In genomic region chr12:86128122-86128521, GRCm38 (mm10) we compare ENCODE assay signal across 16 mouse cellular contexts. TPM values are rescaled to one million over a fixed set of nuclear protein-coding genes. Genes with fewer than 3 reads are reported as not detected.
DNase-seq lines count a peak whose midpoint lies in the region; ATAC-seq and TF ChIP-seq lines count a peak whose summit lies in the region.
"Had no signal": no experiment of that assay in that cellular context is flagged by ENCODE, and none has a peak within 500 bp of the region (broad histone marks: within the 10 kb centered on the region; RNA-seq: fewer than 3 reads in every experiment).

No protein-coding gene starts in this region.

- no peaks in the 10 kb centered on the region for H3K36me3 ChIP-seq in heart, embryonic 12.5 days
- no peaks in the 10 kb centered on the region for H3K36me3 ChIP-seq in limb, embryonic 10.5 days
- no peaks in the 10 kb centered on the region for H3K36me3 ChIP-seq in hindbrain, postnatal 0 days (ENCODE audit: insufficient read depth, low read length)
- H3K36me3 ChIP-seq: midbrain, embryonic 13.5 days had no signal

- no peaks in the 10 kb centered on the region for H3K9me3 ChIP-seq in heart, embryonic 12.5 days (replicated peaks)
- H3K9me3 ChIP-seq in limb, embryonic 10.5 days (replicated peaks), result no peaks in the 10 kb centered on the region
- no peaks in the 10 kb centered on the region for H3K9me3 ChIP-seq in hindbrain, postnatal 0 days (ENCODE audit: low read length)
- H3K9me3 ChIP-seq: forebrain, embryonic 13.5 days; midbrain, embryonic 13.5 days had no signal

- H3K4me1 ChIP-seq in heart, embryonic 12.5 days (replicated peaks), result peaks cover 8% of the 10 kb centered on the region
- H3K4me1 ChIP-seq in limb, embryonic 10.5 days, result peaks cover 23% of the 10 kb centered on the region
- H3K4me1 ChIP-seq in hindbrain, postnatal 0 days (ENCODE audit: insufficient read depth, low read length), result no peaks in the 10 kb centered on the region
- H3K4me1 ChIP-seq: midbrain, embryonic 13.5 days had no signal

- intact Hi-C loops in heart, postnatal 10 days (cut with DNase I), result no loop called here

- no peak overlapping the region for H3K4me3 ChIP-seq in heart, embryonic 12.5 days
- no peak overlapping the region for H3K4me3 ChIP-seq in limb, embryonic 10.5 days
- no peak overlapping the region for H3K4me3 ChIP-seq in hindbrain, postnatal 0 days (ENCODE audit: low read length)
- H3K4me3 ChIP-seq: forebrain, embryonic 13.5 days; left cerebral cortex, adult 2 months; midbrain, embryonic 13.5 days had no signal

- no peaks in the 10 kb centered on the region for H3K27me3 ChIP-seq in heart, embryonic 12.5 days (replicated peaks)
- no peaks in the 10 kb centered on the region for H3K27me3 ChIP-seq in limb, embryonic 10.5 days (ENCODE audit: low read depth, poor library complexity, severe bottlenecking)
- no peaks in the 10 kb centered on the region for H3K27me3 ChIP-seq in hindbrain, postnatal 0 days (ENCODE audit: insufficient read depth, low read length)
- H3K27me3 ChIP-seq: forebrain, embryonic 13.5 days; midbrain, embryonic 13.5 days had no signal

- WGBS in heart, embryonic 12.5 days, result 75% methylated on average over 6 of the region's 6 CpGs
- WGBS in limb, embryonic 10.5 days, result 77% methylated on average over 6 of the region's 6 CpGs
- WGBS in hindbrain, postnatal 0 days, result 79% methylated on average over 6 of the region's 6 CpGs

- no peak for ATAC-seq in heart, embryonic 12.5 days (ENCODE audit: insufficient number of reproducible peaks, low FRiP score)
- no peak for ATAC-seq in hindbrain, postnatal 0 days
- ATAC-seq: CD4-positive, CD25-positive, alpha-beta regulatory T cell, adult 4 months; forebrain, embryonic 13.5 days; intestine, postnatal 0 days; midbrain, embryonic 13.5 days had no signal

- H3K9ac ChIP-seq in heart, embryonic 12.5 days, result no peak overlapping the region
- H3K9ac ChIP-seq in hindbrain, postnatal 0 days (replicated peaks; ENCODE audit: low read length), result no peak overlapping the region
- H3K9ac ChIP-seq: forebrain, embryonic 13.5 days; liver, embryonic 14.5 days; midbrain, embryonic 13.5 days had no signal

- DNase-seq in heart, postnatal 10 days, result peak; percentile 47 to 56
- DNase-seq in adrenal gland, postnatal 25 days, result peak; percentile 41
- peak; percentile 66 for DNase-seq in kidney, postnatal 10 days
- DNase-seq in lung, postnatal 10 days, result peak; percentile 74
- DNase-seq in limb, embryonic 10.5 days (ENCODE audit: low spot score), result no peak
- no peak for DNase-seq in hindbrain, postnatal 0 days (ENCODE audit: low spot score)
- DNase-seq: cerebellum, postnatal 10 days; thymus, postnatal 25 days had no signal

- no peak for TF ChIP-seq CTCF in hindbrain, postnatal 0 days (IDR thresholded peaks at IDR 0.05; ENCODE audit: low read depth)

- H3K27ac ChIP-seq in heart, embryonic 12.5 days (ENCODE audit: poor library complexity, severe bottlenecking), result no peak overlapping the region
- H3K27ac ChIP-seq in limb, embryonic 10.5 days, result no peak overlapping the region
- H3K27ac ChIP-seq in hindbrain, postnatal 0 days, result no peak overlapping the region
- H3K27ac ChIP-seq: forebrain, embryonic 13.5 days; left cerebral cortex, adult 2 months; liver, embryonic 14.5 days; midbrain, embryonic 13.5 days had no signal

- no peak overlapping the region for H3K4me2 ChIP-seq in heart, embryonic 12.5 days
- no peak overlapping the region for H3K4me2 ChIP-seq in hindbrain, postnatal 0 days (ENCODE audit: low read depth, low read length)
- H3K4me2 ChIP-seq: forebrain, embryonic 13.5 days; midbrain, embryonic 13.5 days had no signal

RNA-seq across cellular contexts. Expression of gene Ift43, which starts 45.8 kb away (rescaled TPM):
- total RNA-seq in heart, postnatal 10 days (2021), result 10 to 100 TPM; 30.2 to 34.0 TPM
- 113 and 118 TPM in 2 replicates for polyA plus RNA-seq in heart, embryonic 12.5 days (2016; fragmentation: Nextera tagmentation; extraction: Ambion mirVana)
- 21.6 and 27.4 TPM in 2 replicates for total RNA-seq in adrenal gland, postnatal 25 days (2021)
- polyA plus RNA-seq in limb, embryonic 10.5 days (2016; fragmentation: Nextera tagmentation; extraction: Ambion mirVana), result 61.2 and 71.6 TPM in 2 replicates
- total RNA-seq in hindbrain, postnatal 0 days (2014; rRNA removed), result 14.4 and 22.4 TPM in 2 replicates
- polyA plus RNA-seq in hindbrain, postnatal 0 days (2015; fragmentation: Nextera tagmentation; extraction: Ambion mirVana), result 39.1 and 41.5 TPM in 2 replicates
- total RNA-seq: hematopoietic stem cell, adult 5-6 weeks had no signal

RNA-seq across cellular contexts. Expression of gene Tgfb3, which starts 49.3 kb away (rescaled TPM):
- total RNA-seq in heart, postnatal 10 days (2021), result 10 to 100 TPM; 19.8 to 20.7 TPM
- polyA plus RNA-seq in heart, embryonic 12.5 days (2016; fragmentation: Nextera tagmentation; extraction: Ambion mirVana), result 24.2 and 24.5 TPM in 2 replicates
- 7.6 and 9.5 TPM in 2 replicates for total RNA-seq in adrenal gland, postnatal 25 days (2021)
- polyA plus RNA-seq in limb, embryonic 10.5 days (2016; fragmentation: Nextera tagmentation; extraction: Ambion mirVana), result 15.7 and 24.3 TPM in 2 replicates
- 4.0 and 5.9 TPM in 2 replicates for total RNA-seq in hindbrain, postnatal 0 days (2014; rRNA removed)
- polyA plus RNA-seq in hindbrain, postnatal 0 days (2015; fragmentation: Nextera tagmentation; extraction: Ambion mirVana), result 4.4 and 4.5 TPM in 2 replicates

Comparison
In these comparisons a context has a peak if more than half of its experiments do, and no peak if none do; other contexts are left out.
1. DNase-seq: peak in heart, postnatal 10 days (2 of 2), adrenal gland, postnatal 25 days (single experiment), kidney, postnatal 10 days (single experiment) and lung, postnatal 10 days (single experiment); none in limb, embryonic 10.5 days (single experiment) and hindbrain, postnatal 0 days (single experiment).